Mouse (Mus musculus) MEL (cell line): ENCODE measurements around the gene Smurf1. TPM values are rescaled to one million over a fixed set of nuclear protein-coding genes. Genes with fewer than 3 reads are reported as not detected.

ENCODE experiments used
- DNase-seq: peaks from one replicate; pipeline ENCODE4 v3.0.0; 2011; ENCODE audit warnings: low read depth, low spot score
- H3K27ac ChIP-seq: 2 replicates; pipeline ENCODE4 v1.5.1; 2012; ENCODE audit warnings: low read depth, mild to moderate bottlenecking, control low read depth, low read length, moderate library complexity; ENCODE audit not compliant: control insufficient read depth
- H3K27me3 ChIP-seq, 2 experiments: fragments of 150-350 bp in 1 of 2; sonication (generic) in 1 of 2; 2 replicates each; pipeline ENCODE4 v1.6.1; 2012; ENCODE audit warnings: low read length in 2 of 2, mild to moderate bottlenecking in 2 of 2, improper control_type of control experiment in 1 of 2, moderate library complexity in 1 of 2; ENCODE audit not compliant: insufficient read depth in 2 of 2, control insufficient read depth in 1 of 2
- H3K36me3 ChIP-seq, 2 experiments: 2 replicates each; pipeline ENCODE4 v1.6.1; 2012 to 2014; ENCODE audit warnings: low read length in 2 of 2, improper control_type of control experiment in 1 of 2, inconsistent platforms in 1 of 2, mild to moderate bottlenecking in 1 of 2; ENCODE audit not compliant: insufficient read depth in 2 of 2, control insufficient read depth in 1 of 2
- H3K4me1 ChIP-seq, 2 experiments: fragments of 150-350 bp in 1 of 2; sonication (generic) in 1 of 2; 2 replicates each; pipeline ENCODE4 v1.6.1; 2012; ENCODE audit warnings: low read length in 2 of 2, improper control_type of control experiment in 1 of 2, mild to moderate bottlenecking in 1 of 2; ENCODE audit not compliant: insufficient read depth in 2 of 2, control insufficient read depth in 1 of 2
- H3K4me3 ChIP-seq, 2 experiments: fragments of 150-350 bp in 1 of 2; sonication (generic) in 1 of 2; 2 replicates each; pipeline ENCODE4 v1.5.1; 2012; ENCODE audit warnings: low read depth in 2 of 2, low read length in 2 of 2, mild to moderate bottlenecking in 2 of 2, moderate library complexity in 2 of 2, control low read depth in 1 of 2, improper control_type of control experiment in 1 of 2; ENCODE audit not compliant: control insufficient read depth in 1 of 2, insufficient read depth in 1 of 2
- H3K79me2 ChIP-seq: 2 replicates; pipeline ENCODE4 v1.6.1; 2012; ENCODE audit warnings: mild to moderate bottlenecking, low read length, moderate library complexity; ENCODE audit not compliant: control insufficient read depth, poor library complexity, insufficient read depth
- H3K9ac ChIP-seq: 2 replicates; pipeline ENCODE4 v1.6.1; 2012; ENCODE audit warnings: low read depth, mild to moderate bottlenecking, control low read depth, low read length, moderate library complexity; ENCODE audit not compliant: control insufficient read depth, poor library complexity, severe bottlenecking
- H3K9me3 ChIP-seq: fragments of 150-350 bp; sonication (generic); replicated peaks from 2 replicates; pipeline ENCODE4 v1.6.1; 2012; ENCODE audit warnings: mild to moderate bottlenecking, low read length, improper control_type of control experiment, moderate library complexity; ENCODE audit not compliant: insufficient read depth
- BHLHE40 ChIP-seq: IDR thresholded peaks from 2 replicates; pipeline ENCODE4 v1.6.1; 2012; ENCODE audit warnings: low read depth, mild to moderate bottlenecking, inconsistent platforms, low read length, improper control_type of control experiment, borderline replicate concordance
- CHD1 ChIP-seq: IDR thresholded peaks from 2 replicates; pipeline ENCODE4 v1.6.1; 2012; ENCODE audit warnings: low read depth, mild to moderate bottlenecking, inconsistent platforms, low read length, improper control_type of control experiment
- CTCF ChIP-seq, 3 experiments: IDR thresholded peaks in 2 of 3; conservative IDR thresholded peaks in 1 of 3; 2 replicates each; pipeline ENCODE4 v1.5.1; 2011 to 2012; ENCODE audit warnings: low read length in 3 of 3, low read depth in 2 of 3, mild to moderate bottlenecking in 2 of 3, improper control_type of control experiment in 1 of 3, inconsistent platforms in 1 of 3, mixed read lengths in 1 of 3, moderate library complexity in 1 of 3; ENCODE audit not compliant: control insufficient read depth in 1 of 3, insufficient read depth in 1 of 3, poor library complexity in 1 of 3, severe bottlenecking in 1 of 3
- E2F4 ChIP-seq: IDR thresholded peaks from 2 replicates; pipeline ENCODE4 v1.6.1; 2011; ENCODE audit warnings: low read depth, low read length, improper control_type of control experiment, borderline replicate concordance
- EP300 ChIP-seq, 2 experiments: IDR thresholded peaks; 2 replicates each; pipeline ENCODE4 v1.6.1; 2011; ENCODE audit warnings: improper control_type of control experiment in 2 of 2, low read length in 2 of 2, low read depth in 1 of 2, mild to moderate bottlenecking in 1 of 2
- ETS1 ChIP-seq: IDR thresholded peaks from 2 replicates; pipeline ENCODE4 v1.6.1; 2012; ENCODE audit warnings: low read depth, mild to moderate bottlenecking, inconsistent platforms, low read length, improper control_type of control experiment, moderate library complexity
- HCFC1 ChIP-seq: IDR thresholded peaks from 2 replicates; pipeline ENCODE4 v1.6.1; 2012; ENCODE audit warnings: low read depth, mild to moderate bottlenecking, inconsistent platforms, low read length, improper control_type of control experiment, moderate library complexity
- KAT2A ChIP-seq: conservative IDR thresholded peaks from 2 replicates; pipeline ENCODE4 v1.6.1; 2012; ENCODE audit warnings: low read depth, low read length, improper control_type of control experiment, inconsistent platforms
- MAX ChIP-seq: IDR thresholded peaks from 2 replicates; pipeline ENCODE4 v1.6.1; 2011; ENCODE audit warnings: low read length, improper control_type of control experiment
- MEF2A ChIP-seq: IDR thresholded peaks from 2 replicates; pipeline ENCODE4 v1.6.1; 2014; ENCODE audit warnings: low read depth, mild to moderate bottlenecking, inconsistent platforms, low read length, improper control_type of control experiment; ENCODE audit not compliant: poor library complexity, insufficient replicate concordance, severe bottlenecking; ENCODE audit errors: extremely low read depth
- MXI1 ChIP-seq: IDR thresholded peaks from 2 replicates; pipeline ENCODE4 v1.6.1; 2011; ENCODE audit warnings: mild to moderate bottlenecking, low read depth, low read length, improper control_type of control experiment
- MYB ChIP-seq: IDR thresholded peaks from 2 replicates; pipeline ENCODE4 v1.6.1; 2011; ENCODE audit warnings: mild to moderate bottlenecking, low read depth, low read length, improper control_type of control experiment
- MYC ChIP-seq: IDR thresholded peaks from 2 replicates; pipeline ENCODE4 v1.6.1; 2011; ENCODE audit warnings: low read depth, mild to moderate bottlenecking, low read length, improper control_type of control experiment, moderate library complexity
- NELFE ChIP-seq: IDR thresholded peaks from 2 replicates; pipeline ENCODE4 v1.6.1; 2011; ENCODE audit warnings: low read depth, low read length, improper control_type of control experiment
- NRF1 ChIP-seq: IDR thresholded peaks from 2 replicates; pipeline ENCODE4 v1.6.1; 2014; ENCODE audit warnings: low read depth, mild to moderate bottlenecking, inconsistent platforms, low read length, improper control_type of control experiment, moderate library complexity; ENCODE audit not compliant: poor library complexity, insufficient read depth, severe bottlenecking
- RAD21 ChIP-seq: IDR thresholded peaks from 2 replicates; pipeline ENCODE4 v1.6.1; 2011; ENCODE audit warnings: mild to moderate bottlenecking, low read depth, low read length, improper control_type of control experiment
- SMC3 ChIP-seq: IDR thresholded peaks from 2 replicates; pipeline ENCODE4 v1.6.1; 2011; ENCODE audit warnings: low read depth, low read length, improper control_type of control experiment
- TAL1 ChIP-seq: IDR thresholded peaks from 2 replicates; pipeline ENCODE4 v1.6.1; 2012; ENCODE audit warnings: mild to moderate bottlenecking, inconsistent platforms, low read length, moderate library complexity, mixed read lengths
- TCF12 ChIP-seq: IDR thresholded peaks from 2 replicates; pipeline ENCODE4 v1.6.1; 2014; ENCODE audit warnings: low read depth, mild to moderate bottlenecking, inconsistent platforms, low read length, improper control_type of control experiment, moderate library complexity
- USF1 ChIP-seq: IDR thresholded peaks from 2 replicates; pipeline ENCODE4 v1.6.1; 2014; ENCODE audit warnings: low read depth, mild to moderate bottlenecking, inconsistent platforms, low read length, improper control_type of control experiment, moderate library complexity
- USF2 ChIP-seq, 2 experiments: IDR thresholded peaks; 2 replicates each; pipeline ENCODE4 v1.6.1; 2011 to 2012; ENCODE audit warnings: improper control_type of control experiment in 2 of 2, low read length in 2 of 2, borderline replicate concordance in 1 of 2, inconsistent platforms in 1 of 2, low read depth in 1 of 2, mild to moderate bottlenecking in 1 of 2; ENCODE audit not compliant: insufficient read depth in 1 of 2
- ZKSCAN1 ChIP-seq: IDR thresholded peaks from 2 replicates; pipeline ENCODE4 v1.6.1; 2012; ENCODE audit warnings: low read depth, mild to moderate bottlenecking, inconsistent platforms, low read length, improper control_type of control experiment, moderate library complexity
- ZMIZ1 ChIP-seq: IDR thresholded peaks from 2 replicates; pipeline ENCODE4 v1.6.1; 2012; ENCODE audit warnings: low read depth, mild to moderate bottlenecking, inconsistent platforms, low read length, improper control_type of control experiment, moderate library complexity
- ZNF384 ChIP-seq: IDR thresholded peaks from 2 replicates; pipeline ENCODE4 v1.6.1; 2012; ENCODE audit warnings: low read depth, mild to moderate bottlenecking, inconsistent platforms, low read length, improper control_type of control experiment
- polyA plus RNA-seq, 2 experiments: library from polyadenylated mRNA; stranded (reverse) in 1 of 2; unstranded in 1 of 2; fragments of >175 nt in 1 of 2; fragments of >200 nt in 1 of 2; gene quantifications; 2 replicates each; pipeline versions ENCODE4 v1.2.1 to v1.2.4; 2012; ENCODE audit warnings: low replicate concordance in 2 of 2, low read depth in 1 of 2; ENCODE audit not compliant: insufficient read length in 2 of 2, insufficient read depth in 1 of 2, missing spikeins in 1 of 2
- total RNA-seq: library from RNA; depleted of rRNA; stranded (reverse); fragments of 300-350 nt; gene quantifications from 2 replicates; pipeline ENCODE4 v1.2.3, GENCODE M21; 2012

Gene Smurf1
- total and polyA plus RNA-seq, 3 experiments: 4.0 to 10.6 TPM; not detected in 1

GRCm38 (mm10) chr5:144914433-144914906 is 51.2 kb downstream of the Smurf1 start:
- H3K79me2 ChIP-seq: no peaks in the 10 kb centered on the region
- no peak overlapping the region for H3K4me3 ChIP-seq
- H3K27me3 ChIP-seq: no peaks in the 10 kb centered on the region
- no peak for DNase-seq
- no peaks in the 10 kb centered on the region for H3K36me3 ChIP-seq
- H3K9ac ChIP-seq: no peak overlapping the region
- no peaks in the 10 kb centered on the region for H3K4me1 ChIP-seq
- H3K27ac ChIP-seq: no peak overlapping the region
- no peaks in the 10 kb centered on the region for H3K9me3 ChIP-seq
- TF ChIP-seq ETS1 (no peak), MEF2A (no peak), ZNF384 (no peak), CHD1 (no peak), MYB (no peak), MYC (no peak), BHLHE40 (no peak), ZMIZ1 (no peak)

- Histone ChIP-seq H3K9me3 (no peaks in the 10 kb centered on the region), H3K9ac (no peak overlapping the region), H3K36me3 (no peaks in the 10 kb centered on the region), H3K27me3 (no peaks in the 10 kb centered on the region), H3K79me2 (no peaks in the 10 kb centered on the region), H3K4me3 (no peak overlapping the region), H3K27ac (no peak overlapping the region), H3K4me1 (no peaks in the 10 kb centered on the region)
- TF ChIP-seq TAL1 (no peak), USF1 (no peak), MYC (no peak), EP300 (IDR thresholded peaks at IDR 0.05; ENCODE audit: low read depth in 1 of 2, low read length in 2 of 2) (no peak), SMC3 (no peak)
- DNase-seq: no peak
Observed at GRCm38 (mm10) chr5:144913923-144914322, 51.7 kb downstream of the Smurf1 start.

GRCm38 (mm10) chr5:144913361-144913760 is 52.3 kb downstream of the Smurf1 start:
- no peaks in the 10 kb centered on the region for H3K9me3 ChIP-seq
- no peaks in the 10 kb centered on the region for H3K4me1 ChIP-seq
- H3K27me3 ChIP-seq: no peaks in the 10 kb centered on the region
- H3K4me3 ChIP-seq: no peak overlapping the region
- TF ChIP-seq NELFE: no peak
- no peak for TF ChIP-seq KAT2A
- no peak for TF ChIP-seq ZKSCAN1
- no peak for TF ChIP-seq ZNF384
- TF ChIP-seq ETS1: no peak
- no peak for TF ChIP-seq USF2 (IDR thresholded peaks at IDR 0.05; ENCODE audit: borderline replicate concordance in 1 of 2, insufficient read depth in 1 of 2, low read depth in 1 of 2, low read length in 2 of 2)
- no peak for TF ChIP-seq NRF1
- no peak for TF ChIP-seq MXI1
- TF ChIP-seq HCFC1: no peak
- no peak for TF ChIP-seq ZMIZ1
- TF ChIP-seq USF1: no peak
- no peak for TF ChIP-seq MYC
- TF ChIP-seq E2F4: no peak
- no peak for TF ChIP-seq MAX
- no peak for TF ChIP-seq CTCF (IDR thresholded peaks at IDR 0.05 in 2 of 3, conservative IDR thresholded peaks at IDR 0.05 in 1 of 3; ENCODE audit: control insufficient read depth in 1 of 3, insufficient read depth in 1 of 3, low read depth in 2 of 3, low read length in 3 of 3, poor library complexity in 1 of 3, severe bottlenecking in 1 of 3)
- no peak for TF ChIP-seq TCF12
- no peak for TF ChIP-seq RAD21
- no peak overlapping the region for H3K27ac ChIP-seq
- no peaks in the 10 kb centered on the region for H3K36me3 ChIP-seq
- no peaks in the 10 kb centered on the region for H3K79me2 ChIP-seq
- no peak for DNase-seq
- H3K9ac ChIP-seq: no peak overlapping the region
